Mouse (Mus musculus): ENCODE results near the gene Wdr76.
"Not testable (repeated sequence)": the region's sequence is repeated elsewhere in the genome, so short reads cannot be mapped to it uniquely, and the experiment has no call there.

DNA sequence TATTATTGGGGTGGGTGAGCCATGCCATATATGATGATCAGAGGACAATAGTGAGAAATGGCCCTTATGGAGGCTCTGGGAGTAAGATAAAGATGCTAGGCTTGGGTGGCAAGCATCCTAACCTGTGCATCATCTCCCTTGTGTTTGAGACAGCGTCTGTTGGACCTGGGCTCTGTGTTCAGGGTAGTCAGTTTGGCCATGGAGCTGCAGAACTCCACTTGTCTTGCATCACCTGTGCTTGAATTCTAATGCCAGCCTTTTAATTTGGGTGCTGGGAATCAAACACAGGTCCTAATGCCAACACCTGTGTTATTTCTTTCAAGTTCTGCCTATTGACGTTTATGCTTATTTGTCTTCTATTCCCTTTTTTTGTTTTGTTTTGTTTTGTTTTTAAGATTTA is 31.2 kb upstream of the Wdr76 start:
- TF ChIP-seq ZKSCAN1 (IDR thresholded peaks at IDR 0.05; ENCODE audit: borderline replicate concordance, low read depth, low read length); CTCF (conservative IDR thresholded peaks at IDR 0.05 in 1 of 2, IDR thresholded peaks at IDR 0.05 in 1 of 2; ENCODE audit: low read depth in 2 of 2, low read length in 2 of 2): not testable (repeated sequence)
